Mouse (Mus musculus) gastrocnemius, adult 18-20 months (tissue): ENCODE data around the gene Slc25a10. TPM values are rescaled to one million over a fixed set of nuclear protein-coding genes. Genes with fewer than 3 reads are reported as not detected.

ENCODE experiments used
- DNase-seq: peaks from one replicate; pipeline ENCODE4 v3.0.0; 2021; ENCODE audit warnings: low spot score
- long read RNA-seq, 2 experiments: library from polyadenylated mRNA; stranded (forward); transcript quantifications; one replicate each; pipeline ENCODE4 v2.0.0; 2021
- total RNA-seq, 2 experiments: library from RNA; stranded (reverse); gene quantifications; 2 replicates each; pipeline ENCODE4 v1.2.3; 2021

Slc25a10 gene
- total RNA-seq = 1 to 10 TPM; 3.3 to 4.5 TPM
- long read RNA-seq, experiment 1, transcript Slc25a10-201 (11 exons, 2,023 nt) = major isoform, 5 of 6 reads
- long read RNA-seq, experiment 1, partial matches to known transcripts = 0 of 6 reads
- long read RNA-seq, experiment 1, other reads (novel, unspliced or antisense) = 0 of 6 reads
- long read RNA-seq, experiment 2, partial matches to known transcripts = 2 of 7 reads
- long read RNA-seq, experiment 2, other reads (novel, unspliced or antisense) = 5 of 7 reads

DNA sequence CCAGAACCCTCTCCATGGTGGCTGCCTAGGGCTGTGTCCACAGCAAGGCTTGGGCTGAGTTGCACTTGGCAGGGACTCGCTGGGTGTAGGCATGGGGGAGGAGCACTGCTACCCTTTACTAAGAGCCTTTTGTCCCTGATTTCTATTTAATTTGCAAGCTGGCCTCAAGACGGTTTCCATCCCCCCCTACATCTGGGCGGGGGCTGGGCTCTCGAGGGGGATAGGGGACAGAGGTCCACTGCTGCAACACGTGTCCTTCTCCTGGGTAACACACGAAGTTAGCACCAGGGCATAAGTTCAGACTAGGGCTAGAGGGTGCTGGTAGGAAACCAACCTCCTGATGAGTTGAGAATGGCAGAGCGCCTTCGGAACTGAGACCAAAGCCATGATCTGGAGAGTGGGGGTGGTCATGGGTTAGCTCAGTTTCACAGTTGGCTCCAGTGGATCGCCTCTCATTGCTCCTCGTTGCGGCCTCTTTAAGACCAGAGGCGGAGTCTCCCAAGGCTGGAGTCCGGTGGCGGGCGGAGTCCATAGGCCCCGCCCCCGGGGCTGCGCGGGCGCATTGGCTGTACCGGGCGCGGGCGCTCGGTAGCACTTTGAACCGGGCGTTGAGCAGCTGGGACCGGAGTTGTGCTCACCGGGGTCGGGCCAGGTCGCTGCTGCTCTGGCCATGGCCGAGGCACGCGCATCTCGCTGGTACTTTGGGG lies at the start of gene Slc25a10:
Gene Slc25a10, plus strand, starts transcription at position 524 of the 707 bp plus-strand sequence.
- DNase-seq = peak; percentile 88

GRCm38 (mm10) chr11:120442344-120442743 lies 49.3 kb upstream of the Slc25a10 start, which contains the start of gene Tspan10:
Gene Tspan10 (plus strand): TSS chr11:120442644.
- no peak for DNase-seq

DNA sequence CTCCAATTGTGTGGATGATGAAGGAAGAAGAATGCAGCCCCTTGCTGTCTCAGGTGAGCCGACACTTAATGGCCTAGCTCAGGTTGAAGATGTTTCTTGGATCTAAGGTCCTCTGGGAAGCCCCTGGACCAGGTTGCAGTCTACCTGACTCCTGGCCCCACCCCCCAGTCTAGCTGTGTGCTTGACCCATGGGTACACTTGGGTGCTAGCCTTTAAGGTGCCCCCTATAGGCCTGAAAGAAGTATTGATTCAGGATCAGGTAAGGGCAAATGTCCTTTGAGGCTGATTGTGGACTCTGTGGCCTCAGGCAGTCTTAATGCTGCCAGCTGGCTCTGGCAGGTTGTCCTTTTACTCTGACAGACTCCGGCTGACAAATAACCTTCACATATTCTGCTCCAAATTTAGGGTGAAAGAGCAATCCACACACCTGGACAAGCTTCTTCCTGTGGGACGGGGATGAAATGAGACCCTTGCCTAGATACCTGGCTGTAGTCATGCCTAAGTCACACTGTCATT lies 48.8 kb upstream of the Slc25a10 start:
- DNase-seq = no peak

- DNase-seq = no peak
Observed at GRCm38 (mm10) chr11:120444106-120444505, 47.5 kb upstream of the Slc25a10 start.

DNA sequence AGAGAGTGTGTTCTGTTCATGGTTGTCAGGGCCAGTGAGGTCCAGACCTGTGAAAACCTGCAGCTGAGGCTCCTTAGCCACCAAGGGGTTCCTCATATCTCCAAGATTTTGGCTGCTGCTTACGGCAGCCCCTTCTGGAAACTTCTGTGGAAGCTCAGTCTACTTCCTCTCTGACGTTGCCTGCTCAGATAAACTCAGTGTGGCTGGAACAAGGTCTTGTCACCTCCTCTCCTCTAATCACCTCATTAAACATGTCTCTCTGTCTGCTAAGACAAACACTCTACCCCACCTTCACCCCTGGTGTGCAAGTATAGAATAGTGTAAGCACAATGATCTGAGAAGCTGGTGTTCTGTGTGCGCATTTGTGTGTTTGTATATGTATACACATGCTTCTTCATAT lies 46.2 kb upstream of the Slc25a10 start:
- no peak for DNase-seq

- no peak for DNase-seq
Observed at GRCm38 (mm10) chr11:120447179-120447578, 44.5 kb upstream of the Slc25a10 start.

GRCm38 (mm10) chr11:120452246-120452645 lies 39.4 kb upstream of the Slc25a10 start:
- DNase-seq = no peak

DNA sequence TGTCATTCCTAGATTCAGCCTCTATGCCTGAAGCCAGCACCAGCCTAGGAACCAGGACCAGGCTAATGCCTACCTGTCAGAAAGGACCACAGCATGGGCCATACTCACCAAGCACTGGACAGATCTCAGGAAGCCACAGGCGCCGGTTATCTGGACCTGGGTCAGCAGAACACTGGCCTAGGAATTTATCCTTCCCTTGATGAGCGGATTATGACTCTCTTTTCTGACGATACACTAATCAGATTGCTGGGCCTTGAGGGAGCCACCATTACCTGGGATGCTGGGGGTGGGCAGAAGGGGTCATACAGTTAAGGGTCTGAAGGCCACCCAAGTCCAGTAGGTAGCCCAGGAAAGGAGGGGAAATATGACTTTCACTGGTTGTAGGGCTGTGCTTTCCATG lies 38.3 kb upstream of the Slc25a10 start, which contains the start of gene Pde6g:
Gene Pde6g, minus strand, starts transcription at position 195 of the 400 bp plus-strand sequence.
- no peak for DNase-seq

GRCm38 (mm10) chr11:120454965-120455364 lies 36.7 kb upstream of the Slc25a10 start:
- no peak for DNase-seq

GRCm38 (mm10) chr11:120455413-120455812 lies 36.2 kb upstream of the Slc25a10 start:
- no peak for DNase-seq

GRCm38 (mm10) chr11:120457370-120457769 lies 34.3 kb upstream of the Slc25a10 start:
- DNase-seq = no peak

DNA sequence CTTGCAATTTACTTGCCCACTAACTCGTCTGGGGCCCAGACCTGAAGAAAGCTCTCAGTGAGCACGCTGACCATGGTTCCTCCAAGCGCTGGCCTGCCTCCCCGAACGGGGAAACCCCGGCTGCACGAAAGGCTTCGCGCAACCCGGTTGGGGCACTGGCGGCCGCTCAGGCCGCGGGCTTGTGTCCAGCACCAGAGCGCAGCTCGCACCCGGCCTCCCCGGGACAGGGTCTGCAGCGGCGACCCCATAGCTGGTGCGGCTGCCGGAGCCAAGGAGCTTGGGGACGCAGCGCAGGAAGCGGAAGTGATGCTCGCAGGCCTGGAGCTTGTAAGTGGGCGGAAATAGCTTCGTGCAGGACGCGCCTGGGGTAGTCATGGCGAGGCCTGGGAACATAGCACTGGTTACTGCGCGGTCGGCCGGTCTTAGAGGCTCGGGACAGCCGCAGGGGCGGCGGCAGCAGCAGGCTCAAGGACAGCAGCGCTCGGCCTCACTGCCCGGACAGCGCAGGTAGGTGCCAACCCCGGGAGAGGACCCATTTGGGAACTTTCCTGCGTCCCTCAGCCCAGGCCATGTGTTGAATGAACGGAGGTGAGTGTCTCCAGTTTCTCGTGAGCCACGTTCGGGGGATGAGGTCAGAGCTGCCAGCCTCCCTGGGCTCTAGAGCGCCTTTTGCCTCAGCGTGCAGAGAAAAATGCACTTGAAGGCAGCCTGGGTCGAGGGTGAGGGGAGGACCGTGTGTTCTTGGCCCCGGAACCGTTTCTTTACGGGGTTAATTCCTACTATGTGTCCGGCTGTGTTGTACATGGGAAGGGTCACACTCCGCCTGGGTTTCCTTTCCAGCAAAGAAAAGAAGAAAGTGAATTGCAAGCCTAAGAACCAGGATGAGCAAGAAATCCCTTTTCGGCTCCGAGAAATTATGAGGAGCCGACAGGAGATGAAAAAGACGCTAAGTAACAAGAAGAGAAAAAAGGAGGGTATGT lies 33.6 kb upstream of the Slc25a10 start, which contains the start of the genes Oxld1 and Ccdc137:
Gene Oxld1, minus strand, starts transcription at position 297 of the 980 bp plus-strand sequence.
Gene Ccdc137, plus strand, starts transcription at position 344 of the 980 bp plus-strand sequence.
- DNase-seq = peak; percentile 57

DNA sequence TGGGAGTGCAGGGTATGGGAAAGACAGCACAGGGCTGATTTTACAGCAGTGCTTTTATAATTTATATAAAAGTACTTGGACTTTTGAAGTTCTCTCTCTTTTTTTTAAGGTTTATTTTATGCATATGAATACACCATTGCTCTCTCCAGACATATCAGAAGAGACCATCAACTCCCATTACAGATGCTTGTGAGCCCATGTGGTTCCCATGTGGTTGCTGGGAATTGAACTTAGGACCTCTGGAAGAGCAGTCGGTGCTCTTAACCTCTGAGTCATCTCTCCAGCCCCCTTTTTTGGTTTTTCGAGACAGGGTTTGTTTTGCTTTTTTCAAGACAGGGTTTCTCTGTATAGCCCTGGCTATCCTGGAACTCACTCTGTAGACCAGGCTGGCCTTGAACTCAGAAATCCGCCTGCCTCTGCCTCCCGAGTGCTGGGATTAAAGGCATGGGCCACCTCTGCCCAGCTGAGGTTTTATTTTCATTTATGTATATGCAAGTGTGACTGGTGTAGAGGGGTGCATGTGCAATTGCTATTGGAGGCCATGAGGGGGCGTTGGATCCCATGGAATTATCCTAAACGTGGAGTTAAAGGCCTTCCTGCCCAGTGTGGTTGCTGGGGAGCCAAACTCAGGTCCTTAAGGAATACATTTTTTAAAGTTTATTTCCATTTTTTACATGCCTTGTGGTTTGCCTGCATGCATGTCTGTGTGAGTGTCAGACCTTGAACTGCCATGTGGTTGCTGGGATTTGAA lies 32.6 kb upstream of the Slc25a10 start:
- DNase-seq = no peak

GRCm38 (mm10) chr11:120463536-120463935 lies 28.1 kb upstream of the Slc25a10 start:
- DNase-seq = no peak

- DNase-seq = no peak
Observed at GRCm38 (mm10) chr11:120464365-120464764, 27.3 kb upstream of the Slc25a10 start.

- no peak for DNase-seq
Observed at GRCm38 (mm10) chr11:120465521-120465920, 26.1 kb upstream of the Slc25a10 start.

DNA sequence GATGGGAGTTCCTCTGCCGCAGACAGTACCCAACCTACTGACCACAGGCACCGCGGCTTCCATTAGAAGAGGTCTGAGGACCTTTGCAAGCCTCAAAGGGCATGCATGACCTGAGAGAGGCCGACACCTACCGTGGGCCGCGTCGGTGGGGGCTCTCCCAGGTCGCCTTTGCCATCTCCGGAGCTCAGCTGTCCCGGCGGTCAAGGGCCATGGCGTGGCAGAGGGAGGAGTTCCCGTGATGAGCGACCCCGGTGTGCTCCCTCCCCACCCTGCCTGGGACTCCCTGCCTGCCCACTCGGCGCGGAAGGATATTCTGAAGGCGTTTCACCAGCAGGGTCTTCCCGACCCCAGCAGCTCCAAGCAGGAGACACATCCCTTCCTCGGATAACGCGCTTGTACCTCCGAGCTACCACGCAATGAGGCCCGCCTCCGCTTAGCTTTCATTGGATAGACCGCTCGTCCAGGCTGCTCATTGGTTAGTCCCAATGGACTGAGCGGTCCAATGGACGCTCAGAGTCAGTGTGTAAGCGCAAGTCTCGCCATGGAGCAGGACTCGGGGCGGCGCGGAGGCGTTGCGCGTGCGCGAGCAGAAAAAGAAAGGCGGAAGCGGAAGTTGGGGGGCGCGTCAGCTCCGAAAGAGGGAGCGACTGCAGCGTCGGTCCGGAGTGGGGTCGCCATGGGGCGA lies 24.4 kb upstream of the Slc25a10 start, which contains the start of gene Arl16:
Gene Arl16, minus strand, starts transcription at position 557 of the 685 bp plus-strand sequence.
- DNase-seq = peak; percentile 94

GRCm38 (mm10) chr11:120467736-120468092 lies 23.9 kb upstream of the Slc25a10 start:
- no peak for DNase-seq

GRCm38 (mm10) chr11:120472052-120472451 lies 19.6 kb upstream of the Slc25a10 start:
- no peak for DNase-seq

- DNase-seq = no peak
Observed at GRCm38 (mm10) chr11:120483448-120483934, 8.1 kb upstream of the Slc25a10 start.
